Mouse (Mus musculus) heart, postnatal 14 days (tissue): ENCODE results near the gene Slc25a45. TPM values are rescaled to one million over a fixed set of nuclear protein-coding genes. Genes with fewer than 3 reads are reported as not detected.
"Not testable (repeated sequence)": the region's sequence is repeated elsewhere in the genome, so short reads cannot be mapped to it uniquely, and the experiment has no call there.

Experiments
- DNase-seq, 2 experiments: peaks; one replicate each; pipeline ENCODE4 v3.0.0; 2021 to 2022
- intact Hi-C: fragments of 180-260 bp; cut with DNase I; formaldehyde crosslinking; loops from one replicate; pipeline ENCODE4 v1.15.1; 2025
- total RNA-seq, 2 experiments: library from RNA; stranded (reverse); gene quantifications; 2 replicates each; pipeline ENCODE4 v1.2.3; 2021

Slc25a45 gene
- total RNA-seq, 2 experiments from 2014 or later, result 3.3 to 4.5 TPM

- intact Hi-C loops, result loop anchor here (1.0 to 2.0 kb wide), 2 partner anchors 28 to 58 kb away; no protein-coding TSS in a partner anchor
- no peak for DNase-seq
Measured at GRCm38 (mm10) chr19:5850860-5851259, 26.7 kb upstream of the Slc25a45 start.

GRCm38 (mm10) chr19:5851481-5851971, 26.1 kb upstream of the Slc25a45 start:
- peak in 1 of 2 experiments; percentile 41 for DNase-seq
- intact Hi-C loops, result loop anchor here (2.0 kb wide), 1 partner anchor 27 kb away; no protein-coding TSS in a partner anchor

- intact Hi-C loops, result no loop called here
- DNase-seq, result peak in 1 of 2 experiments; percentile 36
Measured at GRCm38 (mm10) chr19:5852035-5852722, 25.4 kb upstream of the Slc25a45 start.

GRCm38 (mm10) chr19:5856604-5857003, 21.0 kb upstream of the Slc25a45 start:
- DNase-seq, result no peak
- intact Hi-C loops, result no loop called here

- DNase-seq, result no peak
- intact Hi-C loops, result no loop called here
Measured at GRCm38 (mm10) chr19:5862335-5863085, 15.1 kb upstream of the Slc25a45 start.

GRCm38 (mm10) chr19:5863776-5864175, 13.8 kb upstream of the Slc25a45 start:
- DNase-seq, result no peak
- intact Hi-C loops, result no loop called here

- intact Hi-C loops, result no loop called here
- DNase-seq, result peak in 1 of 2 experiments; percentile 37
Measured at GRCm38 (mm10) chr19:5864710-5865398, 12.8 kb upstream of the Slc25a45 start.

- DNase-seq, result no peak
- intact Hi-C loops, result no loop called here
Measured at GRCm38 (mm10) chr19:5868096-5868495, 9.5 kb upstream of the Slc25a45 start.

- intact Hi-C loops, result no loop called here
- DNase-seq, result peak; percentile 41 to 48
Measured at GRCm38 (mm10) chr19:5871273-5871672, 6.3 kb upstream of the Slc25a45 start.

- no peak for DNase-seq
- intact Hi-C loops, result no loop called here
Measured at GRCm38 (mm10) chr19:5871683-5872082, 5.9 kb upstream of the Slc25a45 start.

GRCm38 (mm10) chr19:5872528-5872927, 5.1 kb upstream of the Slc25a45 start:
- no peak for DNase-seq
- intact Hi-C loops, result no loop called here

- intact Hi-C loops, result no loop called here
- no peak for DNase-seq
Measured at GRCm38 (mm10) chr19:5872931-5873556, 4.6 kb upstream of the Slc25a45 start.

- intact Hi-C loops, result no loop called here
Measured at GRCm38 (mm10) chr19:5874391-5874968, 3.1 kb upstream of the Slc25a45 start.

GRCm38 (mm10) chr19:5874969-5875480, 2.6 kb upstream of the Slc25a45 start, which contains the start of gene Frmd8:
Gene Frmd8, minus strand, starts transcription at chr19:5875274.
- peak; percentile 94 for DNase-seq
- intact Hi-C loops, result no loop called here

More at GRCm38 (mm10) chr19:5874391-5874968, 3.1 kb upstream of the Slc25a45 start:
- no peak for DNase-seq

GRCm38 (mm10) chr19:5878362-5878722, 734 bp downstream of the Slc25a45 start:
- intact Hi-C loops, result loop anchor here (1.0 to 2.0 kb wide), 2 partner anchors 28 to 85 kb away; no protein-coding TSS in a partner anchor
- DNase-seq, result peak; percentile 29 to 46

GRCm38 (mm10) chr19:5878916-5879315, 1.3 kb downstream of the Slc25a45 start:
- DNase-seq, result no peak
- intact Hi-C loops, result loop anchor here (1.0 to 2.0 kb wide), 2 partner anchors 28 to 86 kb away; no protein-coding TSS in a partner anchor

GRCm38 (mm10) chr19:5879735-5880134, 2.1 kb downstream of the Slc25a45 start:
- no peak for DNase-seq
- intact Hi-C loops, result loop anchor here (2.0 to 10.0 kb wide), 2 partner anchors 29 to 355 kb away; no protein-coding TSS in a partner anchor

- DNase-seq, result no peak
- intact Hi-C loops, result loop anchor here (10.0 kb wide), 1 partner anchor 356 kb away; no protein-coding TSS in a partner anchor
Measured at GRCm38 (mm10) chr19:5881155-5881554, 3.5 kb downstream of the Slc25a45 start.

GRCm38 (mm10) chr19:5882079-5882478, 4.5 kb downstream of the Slc25a45 start:
- intact Hi-C loops, result loop anchor here (10.0 kb wide), 1 partner anchor 357 kb away; no protein-coding TSS in a partner anchor
- not testable (repeated sequence) for DNase-seq
